Mouse (Mus musculus) erythroblast, embryonic 14.5 days (primary cell): ENCODE data around the gene Srsf7. TPM values are rescaled to one million over a fixed set of nuclear protein-coding genes. Genes with fewer than 3 reads are reported as not detected.

Experiments used
- H3K27me3 ChIP-seq: 2 replicates; pipeline ENCODE4 v1.6.1; 2012; ENCODE audit warnings: inconsistent platforms; ENCODE audit not compliant: control insufficient read depth
- H3K36me3 ChIP-seq: 2 replicates; pipeline ENCODE4 v1.6.1; 2012; ENCODE audit warnings: mild to moderate bottlenecking, inconsistent platforms; ENCODE audit not compliant: control insufficient read depth
- H3K4me1 ChIP-seq: 2 replicates; pipeline ENCODE4 v1.6.1; 2012; ENCODE audit warnings: inconsistent platforms; ENCODE audit not compliant: control insufficient read depth
- H3K4me3 ChIP-seq: replicated peaks from 2 replicates; pipeline ENCODE3; 2012; ENCODE audit warnings: moderate library complexity, mild to moderate bottlenecking, inconsistent platforms
- H3K9me3 ChIP-seq: 2 replicates; pipeline ENCODE4 v1.6.1; 2012; ENCODE audit warnings: low read length, inconsistent platforms, mixed read lengths; ENCODE audit not compliant: control insufficient read depth
- GATA1 ChIP-seq: IDR thresholded peaks from 2 replicates; pipeline ENCODE4 v1.6.1; 2012; ENCODE audit warnings: low read length, inconsistent platforms, mixed read lengths
- TAL1 ChIP-seq: IDR thresholded peaks from 3 replicates; pipeline ENCODE4 v1.6.1; 2012; ENCODE audit warnings: low read length, inconsistent platforms, mixed read lengths
- polyA plus RNA-seq: library from polyadenylated mRNA; stranded (reverse); fragments of >175 nt; gene quantifications from 2 replicates; pipeline ENCODE4 v1.2.3, GENCODE M21; 2012

Srsf7 gene
- polyA plus RNA-seq, 1 experiment, result 3.6 TPM

- Histone ChIP-seq H3K27me3 (no peaks in the 10 kb centered on the region), H3K4me1 (no peaks in the 10 kb centered on the region), H3K36me3 (no peaks in the 10 kb centered on the region), H3K9me3 (no peaks in the 10 kb centered on the region), H3K4me3 (no peak overlapping the region)
- no peak for TF ChIP-seq GATA1
- no peak for TF ChIP-seq TAL1
Measured at GRCm38 (mm10) chr17:80167436-80167835, 39.7 kb downstream of the Srsf7 start.

- H3K4me1 ChIP-seq, result no peaks in the 10 kb centered on the region
- no peak for TF ChIP-seq GATA1
- TF ChIP-seq TAL1, result no peak
- no peaks in the 10 kb centered on the region for H3K36me3 ChIP-seq
- H3K27me3 ChIP-seq, result no peaks in the 10 kb centered on the region
- no peaks in the 10 kb centered on the region for H3K9me3 ChIP-seq
- no peak overlapping the region for H3K4me3 ChIP-seq
Measured at GRCm38 (mm10) chr17:80166346-80166745, 40.8 kb downstream of the Srsf7 start.

DNA sequence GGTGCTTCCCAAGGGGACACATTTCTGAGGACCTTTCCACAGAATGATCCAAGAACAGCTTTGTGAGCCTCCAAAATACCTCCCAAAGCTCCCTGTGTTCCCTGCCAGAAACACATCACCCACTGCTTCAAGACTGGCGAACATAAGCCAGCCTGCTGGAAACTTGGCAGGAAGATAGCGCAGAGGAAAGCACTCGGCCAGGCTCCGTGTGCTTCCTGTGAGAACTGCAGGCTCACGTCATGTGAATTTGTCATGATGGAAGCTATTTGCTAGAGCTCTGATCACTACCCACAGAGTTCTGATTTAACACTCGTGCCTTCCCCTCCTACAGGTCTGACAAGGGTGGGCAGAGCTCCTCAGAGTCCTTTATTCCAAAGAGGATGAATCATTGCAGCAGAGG is 41.4 kb downstream of the Srsf7 start:
- TF ChIP-seq TAL1, result no peak
- no peak for TF ChIP-seq GATA1
- Histone ChIP-seq H3K36me3 (no peaks in the 10 kb centered on the region), H3K4me1 (no peaks in the 10 kb centered on the region), H3K4me3 (no peak overlapping the region), H3K27me3 (no peaks in the 10 kb centered on the region), H3K9me3 (no peaks in the 10 kb centered on the region)

DNA sequence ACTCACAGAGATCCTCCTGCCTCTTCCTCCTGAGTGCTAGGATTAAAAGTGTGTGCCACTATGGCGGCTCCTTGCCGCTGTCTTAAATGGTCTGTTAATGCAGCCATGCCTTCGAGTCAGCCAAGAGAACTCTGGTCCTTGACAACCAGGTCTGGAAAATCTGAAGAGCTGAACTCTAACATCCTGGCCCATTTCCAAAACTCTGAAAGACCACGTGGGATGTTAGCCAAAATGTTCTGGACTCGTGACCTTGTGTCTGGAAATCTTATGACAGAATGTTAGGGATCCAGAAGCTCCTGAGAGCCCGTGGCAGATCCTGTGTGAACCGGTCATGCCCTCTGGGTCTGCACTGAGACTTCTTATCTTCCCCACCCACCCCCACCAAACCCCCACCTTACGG is 43.1 kb downstream of the Srsf7 start:
- Histone ChIP-seq H3K4me3 (no peak overlapping the region), H3K36me3 (no peaks in the 10 kb centered on the region), H3K27me3 (no peaks in the 10 kb centered on the region), H3K4me1 (no peaks in the 10 kb centered on the region), H3K9me3 (no peaks in the 10 kb centered on the region)
- TF ChIP-seq GATA1, result no peak
- TF ChIP-seq TAL1, result no peak

DNA sequence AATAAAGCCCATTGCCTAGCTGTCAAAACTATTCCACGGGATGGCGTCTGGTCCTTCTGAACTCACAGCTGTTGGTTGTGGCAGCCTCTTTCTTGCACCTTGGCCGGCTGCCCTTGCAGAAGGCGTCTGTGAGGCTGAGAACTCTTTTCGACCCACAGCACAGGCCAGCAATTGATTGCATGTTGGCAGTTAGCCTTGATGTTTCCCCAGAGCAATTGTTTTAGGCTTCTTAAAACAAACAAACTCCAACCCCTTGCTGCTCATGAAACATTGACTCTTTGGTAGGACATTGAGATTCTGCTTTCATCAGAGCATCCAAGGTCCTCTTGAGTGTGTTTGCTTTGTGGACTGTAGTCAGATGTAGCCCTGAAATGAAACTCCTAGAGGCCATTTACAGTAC is 46.7 kb downstream of the Srsf7 start:
- Histone ChIP-seq H3K36me3 (no peaks in the 10 kb centered on the region), H3K4me3 (no peak overlapping the region), H3K4me1 (no peaks in the 10 kb centered on the region), H3K9me3 (no peaks in the 10 kb centered on the region), H3K27me3 (no peaks in the 10 kb centered on the region)
- TF ChIP-seq TAL1 (no peak), GATA1 (no peak)

DNA sequence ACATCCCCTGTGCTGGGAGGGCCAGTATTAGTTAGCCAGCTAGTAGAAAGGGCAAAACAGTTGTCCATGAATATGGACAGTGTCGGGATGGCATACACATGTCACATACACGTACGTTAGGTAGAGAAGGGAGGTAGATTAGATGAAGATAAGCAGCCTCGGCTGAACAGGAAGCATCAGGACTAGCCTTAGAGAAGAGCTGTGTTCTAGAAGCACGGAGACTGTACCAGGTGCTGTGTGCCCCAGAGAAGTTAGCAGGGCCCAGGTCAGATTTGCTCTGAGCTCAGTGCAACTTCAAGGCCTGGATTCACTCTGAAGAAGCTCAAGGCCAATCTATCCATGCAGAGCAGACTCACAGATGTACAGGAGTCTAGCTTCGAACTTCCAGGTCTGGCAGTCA is 49.6 kb downstream of the Srsf7 start:
- Histone ChIP-seq H3K36me3 (no peaks in the 10 kb centered on the region), H3K27me3 (no peaks in the 10 kb centered on the region), H3K4me3 (no peak overlapping the region), H3K4me1 (peaks cover 7% of the 10 kb centered on the region), H3K9me3 (no peaks in the 10 kb centered on the region)
- no peak for TF ChIP-seq GATA1
- no peak for TF ChIP-seq TAL1

GRCm38 (mm10) chr17:80156905-80157304 is 50.2 kb downstream of the Srsf7 start:
- no peaks in the 10 kb centered on the region for H3K36me3 ChIP-seq
- H3K4me3 ChIP-seq, result no peak overlapping the region
- no peaks in the 10 kb centered on the region for H3K27me3 ChIP-seq
- no peaks in the 10 kb centered on the region for H3K9me3 ChIP-seq
- H3K4me1 ChIP-seq, result peaks cover 7% of the 10 kb centered on the region
- TF ChIP-seq TAL1 (no peak), GATA1 (no peak)

- Histone ChIP-seq H3K27me3 (no peaks in the 10 kb centered on the region), H3K36me3 (no peaks in the 10 kb centered on the region), H3K9me3 (no peaks in the 10 kb centered on the region), H3K4me3 (no peak overlapping the region), H3K4me1 (peaks cover 7% of the 10 kb centered on the region)
- TF ChIP-seq TAL1 (no peak), GATA1 (no peak)
Measured at GRCm38 (mm10) chr17:80153631-80154030, 53.5 kb downstream of the Srsf7 start.

DNA sequence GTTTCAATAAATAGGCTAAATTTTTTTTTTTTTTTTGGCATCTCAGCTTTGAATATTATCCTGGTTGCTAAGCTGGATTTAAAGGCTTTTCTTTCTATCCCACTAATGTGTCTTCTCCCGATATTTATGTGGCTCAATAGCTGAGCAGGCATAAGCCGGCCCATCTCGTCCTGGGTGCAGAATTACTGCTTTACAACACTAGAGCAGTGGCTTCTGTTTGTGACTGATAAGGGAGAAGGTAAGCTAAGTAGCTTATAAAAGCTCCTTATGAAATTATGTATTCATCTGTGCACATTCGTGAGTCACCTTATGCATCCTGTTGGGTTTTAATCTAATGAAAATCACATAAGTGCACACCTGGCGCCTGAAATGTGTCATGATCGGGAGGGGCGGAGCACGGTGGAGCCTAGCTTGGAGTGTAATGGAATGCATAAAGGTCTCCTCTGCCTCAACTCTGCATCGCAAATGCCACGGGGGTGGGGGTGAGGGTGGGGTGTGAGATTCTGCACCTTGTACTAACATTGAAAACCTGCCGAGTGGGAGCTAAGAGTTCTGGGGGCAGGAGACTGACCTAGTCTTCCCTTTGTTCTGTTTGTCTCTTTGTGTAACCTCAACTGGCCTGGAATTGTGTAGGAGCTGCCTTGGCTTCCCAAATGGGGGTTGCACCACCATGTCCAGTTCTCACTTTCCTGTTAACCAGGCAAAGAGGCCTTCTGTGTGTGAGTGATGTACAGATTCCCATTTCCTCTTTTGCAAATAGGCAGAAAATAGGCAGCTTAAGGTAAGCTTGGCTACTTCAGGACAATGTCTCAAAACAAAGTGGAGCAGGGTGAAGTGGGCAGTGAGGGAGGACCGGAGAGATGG is 54.1 kb downstream of the Srsf7 start:
- H3K4me3 ChIP-seq, result no peak overlapping the region
- H3K27me3 ChIP-seq, result no peaks in the 10 kb centered on the region
- no peaks in the 10 kb centered on the region for H3K9me3 ChIP-seq
- peaks cover 7% of the 10 kb centered on the region for H3K4me1 ChIP-seq
- H3K36me3 ChIP-seq, result no peaks in the 10 kb centered on the region
- no peak for TF ChIP-seq TAL1
- no peak for TF ChIP-seq GATA1

DNA sequence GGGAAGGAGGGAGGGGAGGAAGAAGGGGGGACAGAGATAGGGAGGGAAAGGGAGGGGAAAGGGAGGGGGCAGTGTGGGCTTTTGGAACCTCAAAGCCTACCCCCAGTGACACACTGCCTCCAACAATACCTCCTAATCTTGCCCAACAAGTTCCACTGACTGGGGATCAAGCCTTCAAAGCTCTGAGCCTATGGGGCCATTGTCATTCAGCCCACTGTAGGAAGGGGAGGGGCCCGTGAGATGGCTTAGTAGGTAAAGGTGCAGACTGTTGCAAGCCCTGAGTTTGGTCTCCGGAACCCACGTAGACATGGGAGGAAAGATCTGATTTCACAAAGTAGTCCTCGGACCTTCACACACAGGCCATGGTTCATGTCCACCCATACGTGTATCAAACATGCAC is 55.8 kb downstream of the Srsf7 start:
- Histone ChIP-seq H3K27me3 (no peaks in the 10 kb centered on the region), H3K4me3 (no peak overlapping the region), H3K36me3 (no peaks in the 10 kb centered on the region), H3K9me3 (no peaks in the 10 kb centered on the region), H3K4me1 (peaks cover 7% of the 10 kb centered on the region)
- TF ChIP-seq TAL1 (no peak), GATA1 (no peak)

Other genes with a start within 250 kb of the Srsf7 start
- gene Hnrnpll, start 145.0 kb downstream of the Srsf7 start, polyA plus RNA-seq, result 2.5 TPM in 2 replicates
- gene Galm, start 79.8 kb downstream of the Srsf7 start, polyA plus RNA-seq, result 0.02 TPM in 1 of 2 replicates, not detected in the other
- 0.01 TPM in 1 of 2 replicates, not detected in the other for gene Ttc39d, start 153 bp upstream of the Srsf7 start, polyA plus RNA-seq
- gene Gemin6, start 17.1 kb upstream of the Srsf7 start, polyA plus RNA-seq, result not detected in 2 replicates
- gene Morn2, start 82.9 kb upstream of the Srsf7 start, polyA plus RNA-seq, result 0.09 and 0.19 TPM in 2 replicates
- gene Dhx57, start 83.2 kb upstream of the Srsf7 start, polyA plus RNA-seq, result 0.24 and 0.26 TPM in 2 replicates
- gene Arhgef33, start 100.1 kb upstream of the Srsf7 start, polyA plus RNA-seq, result not detected in 2 replicates
- not detected in 2 replicates for gene Gm10190, start 166.2 kb upstream of the Srsf7 start, polyA plus RNA-seq